Mouse (Mus musculus) ES-E14 (cell line): ENCODE measurements around the gene Pih1d3. TPM values are rescaled to one million over a fixed set of nuclear protein-coding genes. Genes with fewer than 3 reads are reported as not detected.

Experiments used
- DNase-seq: peaks from one replicate; pipeline ENCODE4 v3.0.0-alpha.2; 2013; ENCODE audit warnings: low read depth, low spot score
- H3K27ac ChIP-seq: 2 replicates; pipeline ENCODE4 v1.5.1; 2012; ENCODE audit warnings: low read depth, mild to moderate bottlenecking, low read length, moderate library complexity, mixed read lengths; ENCODE audit not compliant: poor library complexity, insufficient read depth, severe bottlenecking
- H3K36me3 ChIP-seq: 2 replicates; pipeline ENCODE4 v1.6.1; 2012; ENCODE audit warnings: mild to moderate bottlenecking, low read length, moderate library complexity, mixed read lengths; ENCODE audit not compliant: control insufficient read depth, poor library complexity, insufficient read depth, severe bottlenecking
- H3K4me1 ChIP-seq, 2 experiments: fragments of 150-350 bp in 1 of 2; sonication (generic) in 1 of 2; 2 replicates each; pipeline ENCODE4 v1.6.1; 2012; ENCODE audit warnings: low read length in 2 of 2, mild to moderate bottlenecking in 1 of 2, mixed read lengths in 1 of 2; ENCODE audit not compliant: control insufficient read depth in 2 of 2, insufficient read depth in 2 of 2, poor library complexity in 1 of 2
- H3K4me3 ChIP-seq, 2 experiments: fragments of 150-350 bp in 1 of 2; sonication (generic) in 1 of 2; 2 replicates each; pipeline ENCODE4 v1.5.1; 2012; ENCODE audit warnings: low read length in 2 of 2, low read depth in 1 of 2, mild to moderate bottlenecking in 1 of 2, mixed read lengths in 1 of 2; ENCODE audit not compliant: insufficient read depth in 1 of 2, poor library complexity in 1 of 2, severe bottlenecking in 1 of 2
- H3K9ac ChIP-seq: 2 replicates; pipeline ENCODE4 v1.6.1; 2012; ENCODE audit warnings: low read depth, mild to moderate bottlenecking, low read length, mixed read lengths; ENCODE audit not compliant: poor library complexity, insufficient read depth, severe bottlenecking
- H3K9me3 ChIP-seq: fragments of 150-350 bp; sonication (generic); 2 replicates; pipeline ENCODE4 v1.6.1; 2012; ENCODE audit warnings: low read depth, mild to moderate bottlenecking, low read length; ENCODE audit not compliant: control insufficient read depth, insufficient read depth
- CHD2 ChIP-seq: IDR thresholded peaks from 2 replicates; pipeline ENCODE4 v1.6.1; 2014; ENCODE audit warnings: mild to moderate bottlenecking, low read depth, low read length, inconsistent platforms
- HCFC1 ChIP-seq: IDR thresholded peaks from 2 replicates; pipeline ENCODE4 v1.6.1; 2012; ENCODE audit warnings: low read length, inconsistent platforms, borderline replicate concordance; ENCODE audit not compliant: insufficient read depth
- MAFK ChIP-seq: IDR thresholded peaks from 2 replicates; pipeline ENCODE4 v1.6.1; 2014; ENCODE audit warnings: mild to moderate bottlenecking, low read depth, low read length, inconsistent platforms; ENCODE audit not compliant: insufficient read depth
- ZC3H11A ChIP-seq: IDR thresholded peaks from 2 replicates; pipeline ENCODE4 v1.6.1; 2012; ENCODE audit warnings: low read depth, mild to moderate bottlenecking, inconsistent platforms, low read length, borderline replicate concordance
- in situ Hi-C, 2 experiments: fragments of 600-800 bp; cut with MboI; formaldehyde crosslinking; loops; one replicate each; pipeline ENCODE4 v1.15.1; 2025; ENCODE audit warnings: low sequenced_read_pairs in 2 of 2, inconsistent platforms in 1 of 2; ENCODE audit not compliant: unreplicated experiment in 2 of 2
- total RNA-seq: library from RNA; depleted of rRNA; stranded (reverse); fragments of 300-350 nt; gene quantifications from 2 replicates; pipeline ENCODE4 v1.2.3, GENCODE M21; 2012; rRNA removed

The Pih1d3 gene
- total RNA-seq, 1 experiment = not detected

GRCm38 (mm10) chr1:31233319-31234036 is 10.8 kb downstream of the Pih1d3 start:
- Histone ChIP-seq H3K4me1 (peaks cover 0 to 3% of the 10 kb centered on the region in 2 experiments; a peak in 3 of 4 replicates), H3K27ac (no peak overlapping the region; the same call in 1 of the 2 replicates), H3K9me3 (no peaks in the 10 kb centered on the region), H3K4me3 (no peak overlapping the region), H3K36me3 (no peaks in the 10 kb centered on the region; the same call in 1 of the 2 replicates), H3K9ac (no peak overlapping the region)
- in situ Hi-C loops = no loop called here
- DNase-seq = peak; percentile 55
- TF ChIP-seq MAFK (no peak), ZC3H11A (no peak), HCFC1 (no peak), CHD2 (no peak)

- H3K9ac ChIP-seq = no peak overlapping the region
- in situ Hi-C loops = no loop called here
- DNase-seq = no peak
These were observed 37.7 kb downstream of the Pih1d3 start for GRCm38 (mm10) chr1:31260218-31260923.

More at GRCm38 (mm10) chr1:31260218-31260923, 37.7 kb downstream of the Pih1d3 start:
- H3K9me3 ChIP-seq = 0 out of 2 replicates have a peak, but pooled peaks cover 1% of the 10 kb centered on the region
- H3K27ac ChIP-seq = no peak overlapping the region
- no peaks in the 10 kb centered on the region for H3K4me1 ChIP-seq
- TF ChIP-seq CHD2 = no peak
- H3K4me3 ChIP-seq = no peak overlapping the region
- H3K36me3 ChIP-seq = no peaks in the 10 kb centered on the region

Other genes starting within 250 kb of the Pih1d3 start
- gene AC153137.1, start 244.9 kb upstream of the Pih1d3 start, total RNA-seq = 4.0 and 5.2 TPM in 2 replicates
- not detected in 2 replicates for gene Lgsn, start 46.4 kb upstream of the Pih1d3 start, total RNA-seq
- gene 4931428L18Rik, start 154 bp upstream of the Pih1d3 start, total RNA-seq = 1.8 and 2.1 TPM in 2 replicates